Mouse (Mus musculus) naive thymus-derived CD4-positive, alpha-beta T cell, adult 5 months (primary cell): ENCODE results near the gene Tmtc3. TPM values are rescaled to one million over a fixed set of nuclear protein-coding genes. Genes with fewer than 3 reads are reported as not detected.

Source experiments
- polyA plus RNA-seq: library from polyadenylated mRNA; unstranded; fragments of 100-300 nt; shearing (Covaris generic); gene quantifications from one replicate; pipeline ENCODE4 v1.2.1, GENCODE M21; 2017

Tmtc3 gene
- polyA plus RNA-seq: 0.51 TPM

DNA sequence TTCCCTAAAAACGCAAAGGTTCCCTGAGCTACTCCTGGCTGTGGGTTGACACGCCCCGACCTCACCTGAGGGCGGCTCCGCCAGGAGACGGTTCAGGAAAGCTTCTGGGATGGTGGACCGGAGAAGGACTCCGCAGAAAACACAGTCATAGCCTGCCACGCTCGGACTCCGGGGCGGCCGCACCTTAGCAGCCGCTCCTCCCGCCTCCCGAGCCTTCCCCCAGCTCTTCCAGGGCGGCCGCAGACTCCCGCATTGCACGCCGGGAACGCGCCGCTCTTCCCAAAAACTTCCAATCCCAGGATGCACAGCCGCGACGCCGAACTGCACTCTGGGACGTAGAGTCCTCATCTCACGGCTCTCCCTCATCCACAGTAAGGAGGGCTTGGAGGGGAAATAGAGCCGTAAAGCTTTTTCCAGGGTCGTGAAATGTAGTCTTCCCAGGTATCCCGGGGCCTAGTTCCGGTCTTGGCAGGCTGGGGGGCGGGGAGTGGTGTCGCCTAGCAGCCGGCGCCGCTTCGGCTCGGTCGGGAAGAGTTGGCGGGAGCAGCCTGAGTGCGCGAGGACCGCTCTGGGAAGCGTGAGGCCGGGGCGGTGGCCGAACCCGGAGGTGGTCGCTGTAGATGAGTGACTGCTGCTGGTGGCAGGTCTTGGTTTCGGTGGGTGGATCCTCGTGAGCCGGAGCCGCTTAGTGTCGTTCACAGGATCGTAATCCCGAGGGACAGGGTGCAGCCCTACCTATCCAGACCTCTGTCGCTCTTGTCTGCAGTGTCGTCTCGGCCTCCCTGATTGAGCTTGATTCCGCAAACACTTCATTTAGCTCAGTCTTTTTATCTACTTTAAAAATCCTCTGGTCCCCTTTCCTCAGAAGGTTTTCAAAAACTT is at the start of gene Tmtc3, which contains the start of gene Cep290:
Gene Tmtc3, minus strand, starts transcription at position 254 of the 882 bp plus-strand sequence.
Gene Cep290, plus strand, starts transcription at position 462 of the 882 bp plus-strand sequence.

Other genes with a start within 250 kb of the Tmtc3 start
- not detected for gene Gm4301, start 151.7 kb downstream of the Tmtc3 start, polyA plus RNA-seq
- not detected for gene Gm4302, start 146.5 kb downstream of the Tmtc3 start, polyA plus RNA-seq
- gene Gm4303, start 141.4 kb downstream of the Tmtc3 start, polyA plus RNA-seq: not detected
- not detected for gene Gm4305, start 136.3 kb downstream of the Tmtc3 start, polyA plus RNA-seq
- not detected for gene Gm4307, start 126.0 kb downstream of the Tmtc3 start, polyA plus RNA-seq
- gene Gm4312, start 104.8 kb downstream of the Tmtc3 start, polyA plus RNA-seq: not detected
- gene Cep290, start 208 bp upstream of the Tmtc3 start, polyA plus RNA-seq: 0.41 TPM
- gene 4930430F08Rik, start 103.1 kb upstream of the Tmtc3 start, polyA plus RNA-seq: 3.3 TPM
- not detected for gene 1700017N19Rik, start 103.1 kb upstream of the Tmtc3 start, polyA plus RNA-seq